Mouse (Mus musculus) duodenum, adult 2 months (tissue): ENCODE data around the gene Slc22a16. TPM values are rescaled to one million over a fixed set of nuclear protein-coding genes. Genes with fewer than 3 reads are reported as not detected.

ENCODE experiments used
- polyA plus RNA-seq: library from polyadenylated mRNA; depleted of rRNA; stranded (reverse); fragments of >200 nt; gene quantifications from 2 replicates; pipeline ENCODE4 v1.2.3, GENCODE M21; 2012; ENCODE audit warnings: low replicate concordance; rRNA removed

The Slc22a16 gene
- polyA plus RNA-seq = not detected in 2 replicates

DNA sequence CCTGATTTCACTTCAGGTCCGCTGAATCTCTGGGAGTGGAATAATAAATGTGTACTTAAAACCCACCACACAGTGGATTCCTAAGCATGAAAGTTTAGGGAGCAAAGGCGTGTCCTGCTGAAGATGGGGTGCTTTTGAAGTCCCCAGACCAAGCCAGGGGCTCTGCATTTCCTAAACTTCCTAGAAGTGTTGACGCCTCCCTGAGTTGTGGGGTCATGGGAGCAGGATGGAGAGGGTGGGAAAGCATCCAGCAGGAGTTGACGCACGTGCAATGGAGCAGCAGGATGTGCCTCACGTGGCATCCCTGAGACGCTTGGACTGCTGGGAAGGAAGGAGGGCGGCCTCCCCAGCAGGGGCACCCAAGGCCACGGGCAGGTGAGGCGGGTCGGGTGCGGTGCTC is at the start of gene Slc22a16:
Gene Slc22a16 (plus strand): TSS at position 301 of the 400 bp plus-strand sequence.

DNA sequence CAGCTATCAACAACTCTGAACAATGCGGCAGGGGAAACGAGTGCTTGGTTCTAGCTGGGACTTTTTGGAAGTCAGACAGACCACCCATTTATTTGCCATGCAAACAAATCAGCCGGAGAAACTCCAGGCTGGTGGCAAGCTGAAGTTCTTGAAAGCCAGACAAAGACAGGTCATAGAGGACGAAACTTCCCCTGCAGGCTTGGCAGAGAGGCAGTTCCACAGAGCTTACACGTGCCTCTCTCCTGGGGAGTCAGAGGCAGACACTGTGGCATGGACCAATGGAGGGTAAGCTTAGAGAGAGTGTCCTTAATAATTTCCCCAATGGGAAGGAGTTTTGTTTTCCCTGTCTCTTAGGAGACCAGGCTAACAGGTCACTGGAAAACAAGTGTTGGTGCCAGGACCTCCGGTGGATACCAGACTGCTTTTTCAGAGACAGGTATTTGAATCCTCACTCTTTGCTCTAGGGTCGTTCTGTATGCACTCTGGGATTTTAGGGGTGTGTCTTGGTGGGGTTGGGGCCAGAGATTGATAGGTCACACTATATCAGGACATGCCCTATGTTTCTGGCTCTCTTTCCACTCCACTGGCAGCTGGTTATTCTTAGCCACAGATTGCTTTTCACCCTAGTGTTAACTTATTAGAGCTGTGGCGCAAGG is 59.6 kb downstream of the Slc22a16 start, which contains the start of gene Ddo:
Gene Ddo (plus strand): TSS at position 356 of the 656 bp plus-strand sequence.

Other genes starting within 250 kb of the Slc22a16 start
- gene Cdk19, start 230.8 kb upstream of the Slc22a16 start, polyA plus RNA-seq = 1.2 and 2.5 TPM in 2 replicates
- gene Ddo, start 59.7 kb downstream of the Slc22a16 start, polyA plus RNA-seq = 0.70 and 3.4 TPM in 2 replicates
- 2.7 and 3.4 TPM in 2 replicates for gene Mettl24, start 112.9 kb downstream of the Slc22a16 start, polyA plus RNA-seq